Mouse (Mus musculus): Measurements from ENCODE around the gene Cux2.

Gene Cux2

GRCm38 (mm10) chr5:122031146-122031545 is 18.8 kb downstream of the Cux2 start:
- in situ Hi-C loops (cut with MboI; ENCODE audit: low pct_unique_long_range_greater_than_20kb in 1 of 2, low sequenced_read_pairs in 2 of 2, unreplicated experiment in 1 of 2) = no loop called here

GRCm38 (mm10) chr5:122030640-122031039 is 19.3 kb downstream of the Cux2 start:
- in situ Hi-C loops (cut with MboI; ENCODE audit: low pct_unique_long_range_greater_than_20kb in 1 of 2, low sequenced_read_pairs in 2 of 2, unreplicated experiment in 1 of 2) = no loop called here

DNA sequence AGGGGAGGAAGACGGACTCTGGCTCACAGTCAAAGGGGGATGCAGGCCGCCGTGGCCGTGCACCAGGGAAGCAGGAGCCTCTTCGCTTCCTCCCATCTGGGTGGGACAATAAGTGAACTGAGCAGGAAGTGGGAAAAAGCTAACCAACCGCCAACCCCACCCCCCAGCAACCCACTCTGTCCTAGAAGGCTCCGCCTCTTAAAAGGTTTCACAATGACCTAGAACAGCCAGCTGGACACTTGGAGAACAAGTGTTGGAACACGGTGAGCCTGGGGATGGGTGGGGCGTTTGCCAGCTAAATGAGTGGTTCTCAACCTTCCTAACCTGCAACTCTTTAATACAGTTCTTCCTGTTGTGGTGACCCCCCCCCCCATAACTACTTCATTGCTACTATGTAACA is 23.1 kb downstream of the Cux2 start:
- in situ Hi-C loops (cut with MboI; ENCODE audit: low pct_unique_long_range_greater_than_20kb in 1 of 2, low sequenced_read_pairs in 2 of 2, unreplicated experiment in 1 of 2) = no loop called here

DNA sequence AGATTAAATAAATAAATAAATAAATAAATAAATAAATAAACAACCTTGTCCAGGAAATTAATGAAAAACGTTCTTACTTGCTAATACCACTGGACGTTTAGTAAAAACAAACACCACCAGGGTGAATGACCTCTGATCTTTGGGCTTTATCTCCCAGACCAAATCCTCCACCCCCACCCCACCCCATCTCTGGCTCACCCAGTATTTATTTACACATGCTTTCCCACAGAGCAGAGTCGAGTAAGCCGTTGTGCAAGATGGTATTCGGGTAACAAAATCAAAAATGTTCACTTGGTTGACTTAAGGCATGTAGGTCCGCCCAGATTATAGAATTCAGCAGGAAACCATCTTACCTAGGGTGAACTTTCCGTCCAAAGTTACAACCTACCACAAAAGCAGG is 23.6 kb downstream of the Cux2 start:
- in situ Hi-C loops (cut with MboI; ENCODE audit: low pct_unique_long_range_greater_than_20kb in 1 of 2, low sequenced_read_pairs in 2 of 2, unreplicated experiment in 1 of 2) = no loop called here

DNA sequence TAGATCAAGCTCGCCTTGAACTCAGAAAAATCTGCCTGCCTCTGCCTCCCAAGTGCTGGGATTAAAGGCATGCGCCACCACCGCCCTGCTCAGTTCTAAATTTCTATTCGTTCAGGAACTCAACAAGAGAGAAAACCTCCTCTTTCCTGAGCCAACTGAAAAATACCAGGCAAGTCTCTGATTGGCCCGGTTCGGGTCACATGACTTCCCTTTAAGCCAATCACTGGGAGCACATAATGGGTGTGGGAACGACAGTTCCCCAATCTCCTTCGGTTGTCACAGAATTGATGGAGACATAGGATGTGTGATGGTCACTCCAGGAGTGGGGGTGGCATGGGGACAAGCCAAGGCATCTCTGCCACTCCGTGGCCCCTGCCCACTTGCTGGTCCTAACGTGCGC is 24.8 kb downstream of the Cux2 start:
- in situ Hi-C loops (cut with MboI; ENCODE audit: low pct_unique_long_range_greater_than_20kb in 1 of 2, low sequenced_read_pairs in 2 of 2, unreplicated experiment in 1 of 2) = no loop called here

DNA sequence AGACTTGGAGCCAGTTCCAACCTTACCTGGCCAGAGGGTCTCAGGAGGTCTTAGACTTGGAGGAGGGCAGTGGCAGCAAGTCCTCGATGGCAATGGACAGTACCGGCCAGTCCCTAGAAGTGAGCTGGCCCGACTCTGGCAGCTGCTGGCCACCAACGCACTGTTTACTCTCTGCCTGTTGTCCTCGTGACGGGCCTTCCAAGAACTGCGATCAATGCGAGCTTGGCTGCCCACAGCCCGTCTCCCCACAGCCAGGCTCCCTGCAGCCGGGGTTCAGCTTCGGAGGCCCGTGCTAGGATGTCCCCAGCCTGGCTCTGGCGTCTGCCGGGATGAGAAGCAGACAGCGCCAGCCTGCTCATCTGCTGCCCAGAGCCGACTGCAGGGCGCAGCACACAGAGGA is 30.6 kb downstream of the Cux2 start:
- in situ Hi-C loops (cut with MboI; ENCODE audit: low pct_unique_long_range_greater_than_20kb in 1 of 2, low sequenced_read_pairs in 2 of 2, unreplicated experiment in 1 of 2) = no loop called here

DNA sequence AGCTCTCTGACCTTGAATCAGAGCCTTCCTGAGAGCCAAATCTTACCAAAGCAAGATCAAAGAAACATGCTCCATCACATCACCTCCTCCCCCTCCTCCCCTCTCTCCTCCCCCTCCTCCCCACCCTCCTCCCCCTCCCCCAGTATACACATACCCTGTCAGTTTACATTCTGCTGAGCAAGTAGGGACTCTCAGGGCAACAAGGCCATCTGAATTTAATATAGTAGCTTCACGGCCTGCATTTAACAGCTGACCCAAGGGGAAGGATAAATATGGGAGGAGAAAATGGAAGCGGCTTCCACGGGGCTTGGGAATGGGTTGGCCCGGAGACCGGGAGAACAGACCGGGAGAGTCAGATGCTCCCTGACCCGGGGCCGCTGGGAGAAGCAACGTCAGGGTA is 32.1 kb downstream of the Cux2 start:
- in situ Hi-C loops (cut with MboI; ENCODE audit: low pct_unique_long_range_greater_than_20kb in 1 of 2, low sequenced_read_pairs in 2 of 2, unreplicated experiment in 1 of 2) = no loop called here

DNA sequence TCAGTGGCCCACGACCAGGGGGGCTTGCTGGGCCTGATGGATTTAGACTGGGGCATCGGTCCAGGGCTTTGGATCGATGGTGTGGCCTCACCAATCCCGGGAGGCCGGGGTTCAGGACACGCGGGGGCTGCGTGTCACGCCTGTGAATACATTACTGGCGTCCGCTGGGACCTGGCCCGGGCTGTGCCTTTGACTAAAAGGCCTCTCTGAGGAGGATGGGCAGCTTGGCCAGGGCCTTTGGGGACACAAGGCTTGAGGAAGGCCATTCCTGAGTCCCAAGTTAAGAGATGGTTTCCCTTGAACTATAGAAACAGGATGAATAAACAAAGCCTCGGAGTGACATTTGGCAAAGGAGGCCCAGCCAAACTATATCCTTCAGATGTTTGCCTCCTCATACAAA is 32.6 kb downstream of the Cux2 start:
- in situ Hi-C loops (cut with MboI; ENCODE audit: low pct_unique_long_range_greater_than_20kb in 1 of 2, low sequenced_read_pairs in 2 of 2, unreplicated experiment in 1 of 2) = no loop called here

GRCm38 (mm10) chr5:122016744-122017143 is 33.2 kb downstream of the Cux2 start:
- in situ Hi-C loops (cut with MboI; ENCODE audit: low pct_unique_long_range_greater_than_20kb in 1 of 2, low sequenced_read_pairs in 2 of 2, unreplicated experiment in 1 of 2) = no loop called here

- in situ Hi-C loops (cut with MboI; ENCODE audit: low pct_unique_long_range_greater_than_20kb in 1 of 2, low sequenced_read_pairs in 2 of 2, unreplicated experiment in 1 of 2) = no loop called here
Observed at GRCm38 (mm10) chr5:122015149-122015548, 34.8 kb downstream of the Cux2 start.

DNA sequence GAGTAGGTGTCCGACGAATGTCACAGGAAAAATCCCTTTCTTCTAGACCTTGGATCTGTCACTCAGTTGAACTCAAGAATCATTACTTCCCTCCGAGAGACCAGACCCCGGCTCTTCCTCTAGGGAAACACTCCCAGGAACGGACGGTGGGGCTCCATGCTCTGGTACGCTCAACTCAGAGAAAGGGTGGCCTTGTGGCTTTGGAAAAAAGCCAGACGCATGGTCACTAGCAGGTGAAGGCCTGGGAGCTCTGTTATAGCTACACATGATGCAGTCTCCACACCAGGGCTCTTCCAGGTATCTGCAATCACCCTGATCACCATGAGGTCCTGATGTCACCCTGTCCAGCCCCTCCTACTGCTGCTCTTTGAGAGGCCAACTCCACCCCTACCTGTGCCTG is 35.2 kb downstream of the Cux2 start:
- in situ Hi-C loops (cut with MboI; ENCODE audit: low pct_unique_long_range_greater_than_20kb in 1 of 2, low sequenced_read_pairs in 2 of 2, unreplicated experiment in 1 of 2) = no loop called here

GRCm38 (mm10) chr5:122011289-122011688 is 38.6 kb downstream of the Cux2 start:
- in situ Hi-C loops (cut with MboI; ENCODE audit: low pct_unique_long_range_greater_than_20kb in 1 of 2, low sequenced_read_pairs in 2 of 2, unreplicated experiment in 1 of 2) = no loop called here

GRCm38 (mm10) chr5:122007946-122008441 is 41.9 kb downstream of the Cux2 start:
- in situ Hi-C loops (cut with MboI; ENCODE audit: low pct_unique_long_range_greater_than_20kb in 1 of 2, low sequenced_read_pairs in 2 of 2, unreplicated experiment in 1 of 2) = no loop called here

GRCm38 (mm10) chr5:122003460-122003859 is 46.4 kb downstream of the Cux2 start:
- in situ Hi-C loops (cut with MboI; ENCODE audit: low pct_unique_long_range_greater_than_20kb in 1 of 2, low sequenced_read_pairs in 2 of 2, unreplicated experiment in 1 of 2) = no loop called here

DNA sequence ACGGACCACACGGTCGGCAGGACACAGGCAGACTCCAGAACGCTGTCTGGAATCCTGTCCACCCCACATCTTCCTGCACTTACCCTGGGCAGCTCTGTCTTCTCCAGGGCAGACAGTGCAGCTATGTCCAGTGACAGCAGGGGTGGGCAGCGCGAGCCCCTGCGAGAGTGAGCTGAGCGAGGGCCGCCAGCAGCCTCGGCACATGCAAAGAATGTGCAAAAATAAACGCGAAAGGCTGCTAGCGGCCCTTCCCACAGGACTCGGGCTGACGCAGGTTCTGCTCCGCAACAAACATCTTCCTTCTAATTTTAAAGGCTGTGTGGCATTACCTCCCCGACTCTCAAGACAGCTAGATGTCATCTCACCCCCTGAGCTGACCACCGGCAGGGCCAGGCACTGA is 47.8 kb downstream of the Cux2 start:
- in situ Hi-C loops (cut with MboI; ENCODE audit: low pct_unique_long_range_greater_than_20kb in 1 of 2, low sequenced_read_pairs in 2 of 2, unreplicated experiment in 1 of 2) = no loop called here

DNA sequence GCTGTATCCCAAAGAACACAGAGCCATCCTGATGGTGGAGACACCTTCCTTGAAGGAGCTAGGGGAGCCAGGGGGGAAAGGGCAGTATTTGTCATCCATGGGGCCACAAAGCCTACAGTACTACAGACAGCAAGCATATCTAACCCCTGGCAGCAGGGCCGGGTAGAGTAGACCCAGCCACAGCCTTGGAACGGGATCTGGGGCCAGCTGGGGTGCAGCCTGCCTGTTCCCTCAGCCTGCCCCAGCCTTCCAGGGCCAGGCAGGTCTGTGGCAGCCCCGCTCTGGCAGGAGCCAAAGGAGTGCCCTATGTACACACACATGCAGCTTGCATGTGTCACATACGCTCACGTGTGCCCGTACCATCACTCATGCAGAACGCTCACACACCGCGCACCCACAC is 48.6 kb downstream of the Cux2 start:
- in situ Hi-C loops (cut with MboI; ENCODE audit: low pct_unique_long_range_greater_than_20kb in 1 of 2, low sequenced_read_pairs in 2 of 2, unreplicated experiment in 1 of 2) = no loop called here

DNA sequence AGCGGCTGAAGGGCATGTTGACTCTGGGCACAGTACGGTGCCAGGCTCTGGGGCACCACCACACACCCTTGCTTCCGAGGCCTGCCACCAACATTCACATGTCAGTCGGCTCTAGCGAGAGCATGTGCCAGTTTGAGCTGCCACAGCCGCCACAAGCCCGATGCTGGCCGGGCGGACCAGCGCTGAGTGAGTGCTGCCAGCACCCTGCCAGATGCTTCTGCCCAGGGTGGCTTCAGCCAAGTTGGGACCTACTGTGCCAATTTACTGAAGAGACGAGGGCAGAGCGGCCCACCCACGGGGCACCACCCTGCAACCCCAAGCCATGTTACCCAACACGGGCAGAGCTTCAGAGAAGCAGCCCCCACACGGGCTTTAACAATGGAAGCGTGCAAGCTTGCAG is 49.5 kb downstream of the Cux2 start:
- in situ Hi-C loops (cut with MboI; ENCODE audit: low pct_unique_long_range_greater_than_20kb in 1 of 2, low sequenced_read_pairs in 2 of 2, unreplicated experiment in 1 of 2) = no loop called here

GRCm38 (mm10) chr5:121998981-121999795 is 50.7 kb downstream of the Cux2 start:
- in situ Hi-C loops (cut with MboI; ENCODE audit: low pct_unique_long_range_greater_than_20kb in 1 of 2, low sequenced_read_pairs in 2 of 2, unreplicated experiment in 1 of 2) = no loop called here

- in situ Hi-C loops (cut with MboI; ENCODE audit: low pct_unique_long_range_greater_than_20kb in 1 of 2, low sequenced_read_pairs in 2 of 2, unreplicated experiment in 1 of 2) = no loop called here
Observed at GRCm38 (mm10) chr5:121998281-121998680, 51.6 kb downstream of the Cux2 start.

- in situ Hi-C loops (cut with MboI; ENCODE audit: low pct_unique_long_range_greater_than_20kb in 1 of 2, low sequenced_read_pairs in 2 of 2, unreplicated experiment in 1 of 2) = no loop called here
Observed at GRCm38 (mm10) chr5:121996701-121997100, 53.2 kb downstream of the Cux2 start.

All from mouse embryonic stem cell (cell line).